Mouse (Mus musculus): Measurements from ENCODE around the gene Sars. TPM values are rescaled to one million over a fixed set of nuclear protein-coding genes. Genes with fewer than 3 reads are reported as not detected.
A peak's percentile ranks its signal among the peaks of the same experiment; 100 is the strongest.

Sars gene
- total RNA-seq, 2 experiments from 2014 or later, result 198 to 206 TPM

DNA sequence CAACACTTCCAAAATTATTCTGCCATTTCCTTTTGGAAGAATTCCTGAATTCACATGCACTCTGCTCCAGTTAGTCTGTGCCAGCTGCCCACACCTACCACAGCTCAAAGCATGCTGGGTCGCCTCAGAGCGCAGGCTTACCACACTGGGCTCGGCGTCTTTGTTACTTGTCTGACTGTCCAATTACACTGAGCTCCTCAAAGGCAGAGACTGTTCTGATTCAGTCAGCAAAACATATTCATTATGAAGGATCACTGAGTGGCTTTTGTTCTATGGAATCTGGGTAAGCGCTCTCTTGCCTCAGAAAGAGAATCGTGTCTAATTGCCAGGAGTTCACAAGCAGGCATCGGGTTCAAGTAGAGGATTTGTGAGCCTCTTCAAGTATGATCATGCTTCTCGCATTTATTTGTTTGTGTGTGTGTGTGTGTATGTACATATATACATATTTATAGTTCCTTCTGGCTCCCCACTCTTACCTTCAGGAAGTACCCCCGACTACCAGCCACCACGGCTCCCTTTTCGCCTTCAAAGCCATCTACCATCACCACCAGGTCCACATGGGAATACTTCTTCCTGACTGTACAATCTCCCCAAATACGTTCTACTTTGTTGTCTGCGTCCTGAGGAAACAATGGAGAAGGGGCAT is 12.3 kb downstream of the Sars start:
- DNase-seq (ENCODE audit: low spot score in 2 of 2), result no peak
- intact Hi-C loops (cut with DNase I), result no loop called here

DNA sequence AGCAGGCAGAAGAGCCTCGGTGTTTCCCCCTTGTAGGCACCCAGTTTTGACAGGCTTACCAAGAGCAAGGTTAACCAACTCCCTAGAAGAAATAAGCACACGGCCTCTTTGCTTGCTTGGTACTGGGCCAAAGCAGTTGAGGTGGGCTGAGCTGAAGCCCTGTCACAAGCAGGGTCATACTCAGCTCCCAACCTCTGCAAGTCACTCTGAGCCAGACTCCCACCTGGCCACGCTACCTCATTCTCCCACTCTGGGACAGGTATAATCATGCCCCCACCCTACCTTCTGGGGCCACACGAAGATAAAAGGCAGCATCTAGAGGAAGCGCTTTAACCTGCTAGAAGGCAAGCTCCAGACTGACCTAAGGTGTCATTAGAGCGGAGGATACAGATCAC is 19.4 kb downstream of the Sars start:
- intact Hi-C loops (cut with DNase I), result no loop called here
- DNase-seq (ENCODE audit: low spot score in 2 of 2), result no peak

DNA sequence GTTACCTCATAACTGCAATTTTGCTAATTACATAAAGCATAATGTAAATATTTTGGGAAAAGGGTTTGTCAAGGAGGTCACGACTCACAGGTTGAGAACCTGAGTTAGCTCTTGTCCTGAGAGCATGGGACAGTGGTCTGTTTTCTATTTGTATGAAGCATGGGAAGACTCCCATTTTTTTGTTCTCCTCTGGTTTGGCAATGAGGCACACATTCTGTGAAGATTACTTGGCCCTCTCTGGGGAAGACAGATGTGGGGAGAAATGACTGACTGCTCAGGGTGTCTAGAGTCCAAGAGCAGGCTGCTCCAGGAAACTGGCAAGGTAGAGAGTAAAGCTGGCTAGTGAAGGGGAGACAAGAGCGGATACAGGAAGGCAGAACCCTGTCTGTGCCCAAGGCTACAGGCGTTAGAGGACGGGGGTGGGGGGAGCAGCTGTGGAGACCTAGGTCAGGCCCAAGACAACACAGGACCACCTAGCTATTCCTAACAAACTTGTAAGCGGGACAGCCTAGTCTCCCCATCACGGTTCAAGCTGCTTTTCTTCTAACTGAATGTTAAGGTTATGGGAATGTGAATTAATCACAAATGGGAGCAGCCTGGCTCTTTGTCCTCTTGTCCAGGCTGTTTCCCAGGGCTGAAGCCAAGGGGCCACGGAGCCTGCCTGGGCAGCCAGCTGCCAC is 19.9 kb downstream of the Sars start:
- DNase-seq (ENCODE audit: low spot score in 2 of 2), result no peak
- intact Hi-C loops (cut with DNase I), result no loop called here

DNA sequence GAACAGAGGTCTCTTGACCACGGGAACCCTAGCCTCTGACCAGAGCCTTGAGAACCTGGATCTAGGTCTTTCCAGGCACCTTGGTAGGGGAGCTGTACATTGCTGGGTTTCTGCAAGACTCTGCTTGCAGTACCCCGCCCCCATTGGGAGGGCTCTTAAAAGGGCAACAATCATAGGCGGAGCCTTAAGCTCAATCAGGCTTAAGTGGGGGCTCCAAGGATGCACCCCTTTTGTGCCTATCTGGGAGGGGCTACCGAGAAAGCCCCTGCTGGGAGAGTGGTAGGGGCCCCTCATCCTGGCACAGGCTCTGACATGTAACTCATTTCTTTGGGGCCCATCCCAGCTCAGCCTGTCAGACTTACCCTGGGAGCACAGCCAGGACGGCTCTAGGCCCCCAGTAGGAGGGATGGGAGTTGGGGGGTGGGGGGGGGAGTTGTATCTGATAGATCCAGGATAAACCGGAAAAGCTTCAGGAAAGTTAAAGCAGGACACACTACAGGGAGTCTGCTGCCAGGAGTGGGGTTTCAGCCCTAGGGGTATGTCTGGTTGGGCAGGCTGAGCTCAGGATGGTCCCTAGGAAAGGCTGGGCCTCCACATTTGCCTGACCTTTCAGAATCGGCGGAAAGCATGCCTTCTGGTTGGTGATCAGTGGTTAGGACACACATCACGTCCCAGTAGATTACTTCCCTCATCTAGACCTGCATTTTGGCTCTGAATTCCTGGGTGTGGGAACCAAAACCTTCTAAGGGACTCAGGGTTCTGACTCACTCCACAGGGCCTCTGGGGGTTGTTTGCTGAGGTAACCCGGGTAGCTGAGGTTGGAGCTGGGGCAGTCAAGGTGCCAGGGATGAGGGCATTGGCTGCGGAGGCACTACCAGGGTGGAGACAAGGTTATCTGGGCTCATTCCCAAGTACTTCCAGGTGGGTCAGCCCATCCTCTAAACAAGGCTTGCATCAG is 20.9 kb downstream of the Sars start:
- intact Hi-C loops (cut with DNase I), result no loop called here
- peak; percentile 67 to 68 for DNase-seq (ENCODE audit: low spot score in 2 of 2)

DNA sequence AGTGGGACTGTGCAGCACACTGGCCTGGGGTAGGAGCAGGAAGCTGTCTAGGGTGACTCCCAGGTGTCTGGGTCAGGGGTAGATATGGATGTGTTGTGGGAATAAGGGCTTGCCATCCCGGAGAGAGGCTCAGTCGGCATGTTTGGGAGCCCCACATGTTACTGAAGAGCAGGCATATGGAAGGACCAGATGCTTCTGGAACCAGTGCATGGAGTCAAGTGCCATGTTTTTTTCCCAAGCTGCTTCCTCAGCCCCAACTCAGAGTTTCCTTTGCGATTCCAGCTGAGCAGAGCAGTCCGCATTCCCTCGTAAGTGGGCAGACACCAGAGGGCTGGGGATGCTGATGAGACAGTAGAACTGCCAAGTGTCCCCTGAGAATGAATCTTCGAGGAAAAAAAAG is 22.0 kb downstream of the Sars start:
- intact Hi-C loops (cut with DNase I), result no loop called here

DNA sequence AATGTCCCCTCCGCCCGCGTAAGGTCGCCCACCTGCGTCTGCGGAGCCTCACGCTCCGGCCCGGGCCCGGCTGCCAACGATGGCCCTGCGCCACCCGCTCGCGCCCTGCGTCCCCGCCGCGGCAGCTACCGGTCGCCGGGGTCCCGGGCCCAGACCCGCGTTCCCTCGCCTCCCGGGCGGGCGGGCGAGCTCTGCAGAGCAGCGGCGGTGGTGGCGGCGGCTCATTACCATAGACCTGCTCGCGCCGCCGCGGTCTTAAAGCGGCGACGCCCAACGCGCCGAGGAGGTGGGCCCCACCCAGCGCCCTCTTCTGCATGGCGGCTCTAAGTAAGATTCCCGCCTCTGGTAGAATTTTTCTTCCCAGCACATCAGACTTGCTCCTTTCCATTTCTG is 29.2 kb downstream of the Sars start:
- intact Hi-C loops (cut with DNase I), result no loop called here
- peak; percentile 89 to 90 for DNase-seq (ENCODE audit: low spot score in 2 of 2)

More for the DNA sequence above, 22.0 kb downstream of the Sars start:
- no peak for DNase-seq (ENCODE audit: low spot score in 2 of 2)

DNA sequence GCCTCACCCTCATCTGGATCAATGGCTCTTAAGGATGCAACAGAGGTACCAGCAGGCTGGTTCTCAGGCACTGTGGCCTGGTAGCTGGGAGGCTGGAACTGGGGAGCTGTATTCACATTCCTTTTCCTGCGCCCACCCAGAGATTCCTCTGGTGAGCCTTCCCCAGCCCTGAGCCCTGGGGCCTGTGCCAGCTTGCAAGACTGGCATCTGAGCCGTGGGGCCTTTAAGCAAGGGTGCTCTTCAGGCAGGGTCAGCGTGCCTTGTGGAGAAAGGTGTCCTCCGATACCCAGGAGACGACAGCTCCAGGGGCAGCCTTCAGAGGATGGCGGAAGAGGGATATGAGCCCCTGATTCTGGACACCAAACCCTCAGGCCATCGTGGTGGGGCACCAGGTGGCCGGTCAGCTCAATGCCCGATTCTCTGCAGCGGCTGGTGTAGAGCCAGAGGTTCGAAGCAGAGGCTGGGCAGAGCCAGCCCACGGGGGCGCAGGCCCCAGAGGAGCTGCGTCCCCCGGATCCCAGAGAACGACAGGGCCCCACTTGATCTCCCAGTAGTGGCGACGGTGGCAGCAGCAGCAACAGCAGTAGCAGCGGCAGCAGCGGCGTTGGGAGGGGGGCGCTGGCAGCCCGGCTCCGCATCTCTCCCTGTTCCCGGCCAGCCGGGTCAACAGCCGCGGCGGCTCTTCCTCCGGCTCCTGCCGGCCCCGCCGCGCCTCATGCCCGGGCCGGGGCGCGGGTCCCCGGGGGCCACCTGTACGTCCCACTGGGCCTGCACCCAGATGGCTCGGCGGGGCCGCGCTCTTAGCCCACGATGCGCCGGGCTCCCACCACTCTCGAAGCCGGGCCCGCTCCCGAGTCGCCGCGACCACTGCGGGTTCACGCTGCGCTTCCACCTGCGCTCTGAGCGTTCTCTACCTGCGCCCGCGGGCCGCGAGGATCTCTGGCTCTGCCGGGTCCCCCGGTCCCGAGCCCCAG is 29.9 kb downstream of the Sars start, which contains the start of gene Celsr2:
Gene Celsr2 (minus strand): TSS at position 696 of the 974 bp plus-strand sequence.
- intact Hi-C loops (cut with DNase I), result no loop called here
- DNase-seq (ENCODE audit: low spot score in 2 of 2), result peak in 1 of 2 experiments; percentile 52

DNA sequence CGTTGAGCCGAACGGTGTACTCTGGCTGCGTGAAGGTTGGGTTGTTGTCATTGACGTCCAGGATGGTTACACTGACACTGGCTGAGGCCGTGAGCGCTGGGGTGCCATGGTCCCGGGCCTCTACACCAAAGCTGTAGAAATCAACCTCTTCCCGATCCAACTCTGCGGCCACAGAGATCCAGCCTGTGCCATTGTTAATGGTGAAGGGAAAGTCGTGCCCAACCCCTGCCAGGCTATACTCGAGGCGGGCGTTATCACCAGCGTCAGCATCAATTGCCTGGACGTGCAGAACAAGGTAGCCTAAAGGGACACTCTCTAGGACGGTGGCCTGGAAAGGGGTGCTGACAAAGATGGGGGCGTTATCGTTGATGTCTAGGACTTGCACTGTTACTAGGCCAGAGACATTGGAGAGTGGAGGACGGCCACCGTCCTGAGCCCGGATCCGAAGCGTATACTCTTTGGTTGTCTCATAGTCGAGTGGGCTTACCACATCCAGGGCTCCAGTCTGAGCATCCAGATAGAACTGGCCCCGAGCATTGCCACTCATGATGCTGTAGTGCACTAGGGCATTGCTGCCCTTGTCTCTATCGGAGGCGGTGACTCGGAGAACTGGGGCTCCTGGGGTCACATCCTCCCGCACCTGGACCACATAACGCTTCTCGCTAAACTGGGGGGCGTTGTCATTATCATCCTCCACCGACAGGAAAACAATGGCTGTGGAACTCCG is 31.2 kb downstream of the Sars start:
- intact Hi-C loops (cut with DNase I), result no loop called here

DNA sequence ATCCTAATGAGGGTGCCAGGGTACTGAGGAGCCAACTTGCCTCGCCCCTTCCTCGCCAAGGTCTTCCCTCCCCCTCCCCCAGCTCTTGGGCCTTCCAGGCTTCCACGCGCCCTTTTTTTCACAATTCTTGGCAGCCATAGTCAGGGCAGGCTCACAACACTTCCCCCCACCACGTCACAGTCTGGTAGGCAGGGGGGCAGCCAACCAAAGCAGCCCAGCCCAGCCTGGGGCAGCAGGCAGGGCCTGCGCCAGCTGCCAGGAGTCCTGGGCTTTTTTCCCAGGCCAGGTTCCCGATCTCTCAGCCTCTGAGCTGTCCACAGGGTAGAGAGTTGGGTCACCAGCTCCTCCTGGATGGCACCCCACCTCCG is 33.3 kb downstream of the Sars start:
- intact Hi-C loops (cut with DNase I), result no loop called here
- DNase-seq (ENCODE audit: low spot score in 2 of 2), result peak; percentile 48 to 72

More for the DNA sequence above, 31.2 kb downstream of the Sars start:
- DNase-seq (ENCODE audit: low spot score in 2 of 2), result no peak

DNA sequence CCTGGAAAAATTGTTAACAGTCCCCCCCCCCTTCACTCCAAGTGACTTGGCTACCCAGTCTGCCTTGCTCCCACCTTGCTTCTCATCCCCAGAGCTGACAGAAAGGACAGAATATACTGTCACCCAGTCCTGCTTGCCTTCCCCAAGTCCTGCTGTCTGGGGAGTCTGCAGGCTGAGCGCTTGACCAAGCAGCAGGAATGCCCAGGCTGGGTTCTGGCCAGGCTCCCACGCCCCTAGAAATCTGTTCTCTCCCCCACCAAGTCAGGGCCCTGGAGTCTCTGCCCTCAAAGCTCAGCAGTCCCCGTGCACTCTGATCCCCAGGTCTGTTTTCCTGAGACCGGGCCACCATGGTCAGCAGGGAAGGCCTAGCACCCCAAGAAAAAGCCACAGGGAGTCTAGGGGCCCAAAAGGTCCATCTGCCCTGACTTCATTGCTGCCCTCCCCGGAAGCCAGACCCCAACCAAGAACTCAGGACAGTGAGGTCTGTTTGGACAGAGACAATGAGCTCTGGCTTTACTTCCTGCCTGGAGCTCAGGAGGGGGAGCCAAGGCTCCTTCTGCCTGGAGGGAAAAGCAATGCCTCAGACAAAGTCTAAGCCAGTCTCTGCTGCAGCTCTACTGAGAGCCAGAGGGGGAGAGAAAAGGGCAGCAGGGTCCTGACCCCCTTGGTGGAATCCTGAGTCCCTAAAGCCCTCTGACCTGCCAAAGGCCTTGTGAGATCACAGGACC is 33.8 kb downstream of the Sars start:
- no peak for DNase-seq (ENCODE audit: low spot score in 2 of 2)
- intact Hi-C loops (cut with DNase I), result no loop called here

DNA sequence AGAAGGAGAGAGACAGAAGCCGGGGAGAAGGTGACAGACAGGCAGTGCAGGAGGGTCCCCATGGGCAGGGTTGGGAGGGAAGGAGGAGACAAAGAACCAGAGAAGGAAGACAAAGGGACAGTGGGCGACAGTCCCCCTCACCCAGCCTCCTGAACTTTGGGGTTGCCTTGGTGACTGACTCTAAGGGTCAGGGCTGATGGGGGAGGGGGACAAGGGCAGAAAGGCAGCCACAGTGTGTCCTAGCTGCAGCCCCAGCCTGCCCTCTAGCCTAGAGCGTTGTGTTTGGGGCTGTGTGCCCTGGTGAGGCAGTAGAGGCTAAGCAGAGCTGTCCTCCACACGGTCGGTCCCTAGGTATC is 34.7 kb downstream of the Sars start:
- intact Hi-C loops (cut with DNase I), result no loop called here
- no peak for DNase-seq (ENCODE audit: low spot score in 2 of 2)

DNA sequence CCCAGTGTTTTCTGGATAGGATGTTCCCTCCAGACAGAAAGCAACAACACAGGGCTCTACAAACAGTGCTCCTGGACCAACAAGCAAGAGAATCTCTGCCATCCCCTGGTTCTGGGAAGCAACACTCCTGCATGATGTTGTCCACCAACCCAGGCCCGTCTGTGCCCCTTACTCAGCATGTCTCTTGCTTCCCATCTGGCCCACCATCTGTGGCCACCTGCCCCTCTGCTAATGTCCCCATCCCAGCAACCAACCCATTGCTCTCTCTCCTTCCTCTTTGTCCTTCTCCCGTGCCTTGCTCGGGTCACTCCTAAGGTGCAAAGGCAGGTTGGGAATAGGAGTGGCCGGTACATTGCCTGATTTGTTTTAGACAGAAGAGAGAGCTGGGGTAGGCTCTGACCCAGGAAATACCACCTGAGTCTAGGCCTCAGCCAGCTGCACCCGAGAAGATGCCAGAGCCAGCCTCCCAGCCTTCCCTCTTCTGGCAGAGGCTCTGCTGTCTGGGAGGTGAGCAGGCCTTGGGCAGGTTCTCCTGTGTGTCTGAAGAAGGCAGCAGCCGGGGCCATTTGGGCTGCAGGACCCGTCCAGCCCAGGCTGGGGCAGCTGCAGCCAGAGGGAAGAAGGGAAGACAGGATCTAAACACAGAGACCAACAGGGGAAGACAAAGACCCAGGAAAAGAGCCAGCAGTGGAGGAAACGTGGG is 35.2 kb downstream of the Sars start:
- no peak for DNase-seq (ENCODE audit: low spot score in 2 of 2)
- intact Hi-C loops (cut with DNase I), result no loop called here

DNA sequence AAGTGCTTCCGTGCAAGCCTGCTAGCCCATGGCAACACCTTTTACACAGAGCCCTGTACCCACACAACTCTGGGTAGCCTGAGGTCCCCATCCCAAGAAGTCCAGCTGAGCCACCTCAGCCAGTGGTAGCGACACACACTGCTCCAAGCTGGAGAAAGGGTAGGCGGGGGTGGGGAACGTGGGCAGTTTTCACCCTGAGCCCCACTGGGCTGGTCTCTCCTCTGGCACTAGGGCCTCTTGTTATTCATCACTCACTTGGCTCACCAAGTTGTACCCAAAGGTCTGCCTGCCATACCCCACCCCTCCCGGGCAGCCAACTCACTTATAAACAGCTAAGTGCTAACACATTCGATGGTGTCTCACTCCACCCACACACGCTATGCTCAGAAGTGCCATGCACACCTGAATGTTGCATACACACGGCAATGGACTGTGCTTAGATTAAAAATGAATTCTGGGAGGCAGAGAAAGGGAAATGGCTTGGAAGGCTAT is 36.4 kb downstream of the Sars start:
- intact Hi-C loops (cut with DNase I), result no loop called here
- no peak for DNase-seq (ENCODE audit: low spot score in 2 of 2)

DNA sequence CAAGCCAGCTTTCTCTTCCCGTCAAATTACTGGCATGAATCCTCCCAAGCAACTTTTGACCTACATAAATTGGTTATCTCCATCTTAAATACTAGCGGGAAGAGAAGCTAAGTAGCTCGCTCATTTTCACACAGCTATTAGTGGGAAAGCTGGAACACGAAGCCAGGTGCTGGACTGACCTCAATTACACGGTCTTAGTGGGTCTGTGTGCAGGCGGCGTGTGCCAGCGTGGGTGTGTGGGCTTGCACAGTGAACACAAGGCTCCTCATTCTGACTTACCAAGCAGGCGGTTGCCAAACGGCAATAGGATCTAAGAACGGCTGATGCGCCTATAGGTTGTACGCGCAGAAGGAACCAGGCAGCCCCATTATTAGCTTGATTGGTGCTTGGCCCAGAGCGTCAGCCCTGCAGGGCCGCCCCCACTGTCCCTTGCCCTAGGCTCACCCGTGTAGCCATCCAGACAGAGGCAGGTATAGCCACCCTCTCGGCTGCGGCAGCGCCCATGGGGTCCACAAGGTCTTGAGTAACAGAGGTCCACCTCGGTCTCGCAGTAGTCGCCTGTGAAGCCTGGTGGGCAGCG is 38.6 kb downstream of the Sars start:
- peak in 1 of 2 experiments; percentile 62 for DNase-seq (ENCODE audit: low spot score in 2 of 2)
- intact Hi-C loops (cut with DNase I), result no loop called here

DNA sequence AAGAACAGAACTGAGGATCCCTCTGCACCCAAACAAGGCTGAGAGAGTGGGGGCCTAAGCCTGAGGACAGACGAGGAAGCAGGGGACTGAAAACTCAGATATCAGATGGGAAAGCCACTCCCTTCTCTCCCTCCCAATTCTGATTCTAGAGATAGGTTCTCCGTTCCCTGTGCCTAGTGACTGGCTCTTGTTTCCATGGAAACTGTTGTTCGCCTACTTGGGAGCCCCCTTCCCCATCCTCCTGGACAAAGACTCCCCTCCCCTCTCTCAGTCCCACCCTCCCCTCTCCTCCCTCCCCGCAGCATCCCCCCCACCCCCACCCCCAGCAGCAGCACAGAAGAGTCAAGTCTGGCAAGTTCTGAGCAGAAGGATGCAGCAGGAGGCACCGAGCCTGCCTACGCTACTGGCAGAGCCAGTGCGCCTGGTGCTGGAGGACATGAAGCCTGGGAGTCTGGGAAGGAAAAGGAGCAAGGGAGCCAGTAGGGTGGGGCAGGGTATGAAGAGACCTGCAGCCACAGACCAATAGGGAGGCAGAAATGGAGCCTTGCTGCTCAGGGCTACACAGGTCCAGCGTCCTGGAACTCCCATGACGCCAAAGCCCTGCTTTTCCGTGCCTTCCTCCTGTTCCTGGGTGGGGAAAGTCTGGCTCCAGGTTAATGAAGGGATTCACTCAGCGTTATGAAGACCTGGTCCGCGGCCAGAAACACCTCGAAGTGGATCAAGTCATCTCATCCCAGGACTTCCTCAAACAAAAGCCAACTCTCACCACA is 39.3 kb downstream of the Sars start:
- DNase-seq (ENCODE audit: low spot score in 2 of 2), result peak; percentile 60 to 81
- intact Hi-C loops (cut with DNase I), result no loop called here

DNA sequence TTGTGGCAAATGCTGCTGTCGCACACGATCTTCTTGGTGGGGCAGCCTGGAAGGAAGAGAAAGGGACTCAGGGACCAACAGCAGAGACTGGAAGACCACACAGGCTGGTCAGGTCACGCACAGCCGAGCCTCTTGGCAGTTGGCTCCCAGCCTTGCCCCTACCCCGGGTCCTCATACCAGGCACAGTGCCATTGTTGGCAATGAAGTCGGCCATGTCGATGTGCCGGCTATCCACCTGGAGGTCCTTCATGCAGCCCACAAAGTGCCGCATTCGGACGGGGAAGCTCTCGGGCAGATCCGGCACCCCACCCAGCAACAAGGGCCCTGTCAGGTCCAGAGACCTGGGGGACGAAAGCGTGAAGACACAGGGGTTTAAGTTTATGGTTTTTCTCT is 42.5 kb downstream of the Sars start:
- intact Hi-C loops (cut with DNase I), result loop anchor here (5.0 kb wide), 2 partner anchors 40 to 160 kb away; partner anchors contain the start of gene Tmem167b
- no peak for DNase-seq (ENCODE audit: low spot score in 2 of 2)

All from left cerebral cortex, postnatal 14 days (tissue).